Mouse (Mus musculus): ENCODE data around the gene Esp34.

Esp34 gene

DNA sequence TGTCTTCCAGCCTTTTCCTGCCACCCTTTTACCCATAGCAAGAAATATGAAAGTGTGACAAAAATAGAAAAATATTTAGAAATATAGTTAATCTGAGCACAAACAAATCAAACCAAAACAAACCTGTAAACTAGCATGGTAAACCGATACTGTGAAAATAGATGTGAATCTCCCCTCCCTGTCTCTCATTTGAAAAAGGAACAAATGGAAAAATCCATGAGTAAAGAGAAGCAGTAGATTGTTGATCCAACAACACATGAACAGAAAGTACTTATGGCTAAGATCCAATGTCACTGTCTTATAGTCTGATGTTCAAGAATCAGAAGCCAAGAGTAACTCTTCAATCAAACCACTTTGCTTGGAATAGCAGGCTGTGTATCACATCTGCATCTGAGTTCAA lies at the start of gene Esp34:
TSS of gene Esp34 (plus strand) at position 301 of the 400 bp plus-strand sequence.
- no peak for DNase-seq

DNA sequence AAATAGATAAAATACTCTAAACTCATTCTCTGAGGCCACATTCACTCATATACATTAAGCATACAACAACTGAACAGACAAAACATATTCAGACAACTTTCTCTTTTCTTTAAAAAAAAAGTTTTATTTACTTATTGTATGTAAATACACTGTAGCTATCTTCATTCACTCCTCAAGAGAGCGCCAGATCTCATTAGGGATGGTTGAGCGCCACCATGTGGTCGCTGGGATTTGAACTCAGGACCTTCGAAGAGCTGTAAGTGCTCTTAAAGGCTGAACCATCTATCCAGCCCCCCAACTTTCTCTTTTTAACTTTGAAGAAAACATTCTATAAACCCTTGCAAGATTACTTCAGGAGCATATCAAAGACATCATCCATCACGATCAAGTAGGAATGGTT lies 8.5 kb downstream of the Esp34 start:
- DNase-seq, result no peak

Data from kidney, postnatal 36 days (tissue).